Mouse (Mus musculus): ENCODE results near the gene Immp2l. TPM values are rescaled to one million over a fixed set of nuclear protein-coding genes. Genes with fewer than 3 reads are reported as not detected.

Immp2l gene
- polyA plus RNA-seq, 1 experiment from 2014 or later, result 12.8 TPM

DNA sequence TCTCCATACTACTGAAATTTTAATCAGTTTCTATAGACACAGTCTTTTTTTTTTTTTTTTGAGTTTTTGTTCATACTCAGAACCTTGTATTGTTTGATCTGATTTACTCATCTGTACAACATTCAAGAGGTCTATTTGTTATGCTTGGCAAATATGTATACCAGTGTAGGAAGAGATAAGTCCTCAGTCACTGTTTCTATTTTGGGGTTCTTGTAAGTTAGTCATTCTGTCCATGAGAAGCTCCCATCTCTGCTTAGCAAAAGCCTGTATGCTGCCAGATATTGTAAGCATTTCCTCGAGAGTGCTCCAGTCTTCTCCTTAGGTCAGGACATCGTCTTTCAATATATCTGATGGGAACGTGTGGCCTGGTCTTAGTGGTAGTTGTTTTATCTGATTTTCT, 168.9 kb downstream of the Immp2l start:
- Histone ChIP-seq H3K9ac (ENCODE audit: low read length) (no peak overlapping the region), H3K27ac (ENCODE audit: low read length) (no peak overlapping the region), H3K36me3 (ENCODE audit: control insufficient read depth, insufficient read depth, low read length) (no peaks in the 10 kb centered on the region), H3K9me3 (ENCODE audit: control insufficient read depth, low read length) (no peaks in the 10 kb centered on the region), H3K4me2 (ENCODE audit: low read depth, low read length) (no peak overlapping the region), H3K27me3 (ENCODE audit: control insufficient read depth, insufficient read depth, low read depth, low read length) (no peaks in the 10 kb centered on the region), H3K4me3 (ENCODE audit: low read length) (no peak overlapping the region), H3K4me1 (replicated peaks; ENCODE audit: control insufficient read depth, insufficient read depth, low read length) (no peaks in the 10 kb centered on the region)
- no peak for ATAC-seq (ENCODE audit: low read depth)
- WGBS, result 30% methylated on average over 3 of the region's 3 CpGs

DNA sequence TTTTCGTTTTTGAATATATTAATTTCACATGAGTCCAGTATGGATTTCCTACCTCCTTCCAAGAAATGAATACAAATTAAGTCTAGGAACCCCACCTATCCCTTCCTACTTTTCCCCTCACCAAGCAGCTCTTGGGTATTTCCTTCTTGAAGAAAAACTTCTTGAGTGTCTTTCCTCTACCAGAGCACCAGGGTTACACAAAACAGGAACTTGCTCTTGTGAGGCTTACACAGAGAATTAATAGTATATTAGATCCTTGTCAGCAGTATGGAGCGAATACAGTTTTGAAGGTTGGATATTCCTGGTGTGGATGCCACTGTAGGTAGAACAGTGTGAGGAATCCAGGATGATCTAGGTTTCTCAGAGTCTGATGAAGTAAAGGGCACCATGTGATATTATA, 172.5 kb downstream of the Immp2l start:
- no peaks in the 10 kb centered on the region for H3K9me3 ChIP-seq (ENCODE audit: control insufficient read depth, low read length)
- no peaks in the 10 kb centered on the region for H3K27me3 ChIP-seq (ENCODE audit: control insufficient read depth, insufficient read depth, low read depth, low read length)
- H3K4me1 ChIP-seq (replicated peaks; ENCODE audit: control insufficient read depth, insufficient read depth, low read length), result no peaks in the 10 kb centered on the region
- H3K27ac ChIP-seq (ENCODE audit: low read length), result no peak overlapping the region
- no peaks in the 10 kb centered on the region for H3K36me3 ChIP-seq (ENCODE audit: control insufficient read depth, insufficient read depth, low read length)
- no peak for ATAC-seq (ENCODE audit: low read depth)
- 86% methylated on average over 2 of the region's 2 CpGs for WGBS
- no peak overlapping the region for H3K9ac ChIP-seq (ENCODE audit: low read length)
- no peak overlapping the region for H3K4me3 ChIP-seq (ENCODE audit: low read length)
- no peak overlapping the region for H3K4me2 ChIP-seq (ENCODE audit: low read depth, low read length)

GRCm38 (mm10) chr12:41215186-41215585, 191.3 kb downstream of the Immp2l start:
- Histone ChIP-seq H3K9me3 (ENCODE audit: control insufficient read depth, low read length) (no peaks in the 10 kb centered on the region), H3K9ac (ENCODE audit: low read length) (no peak overlapping the region), H3K27ac (ENCODE audit: low read length) (no peak overlapping the region), H3K4me2 (ENCODE audit: low read depth, low read length) (no peak overlapping the region), H3K27me3 (ENCODE audit: control insufficient read depth, insufficient read depth, low read depth, low read length) (no peaks in the 10 kb centered on the region), H3K4me3 (ENCODE audit: low read length) (no peak overlapping the region), H3K36me3 (ENCODE audit: control insufficient read depth, insufficient read depth, low read length) (no peaks in the 10 kb centered on the region), H3K4me1 (replicated peaks; ENCODE audit: control insufficient read depth, insufficient read depth, low read length) (no peaks in the 10 kb centered on the region)
- 36% methylated on average over 1 of the region's 1 CpGs for WGBS
- peak; percentile 31; the same call in 1 of the 2 replicates for ATAC-seq (ENCODE audit: low read depth)

DNA sequence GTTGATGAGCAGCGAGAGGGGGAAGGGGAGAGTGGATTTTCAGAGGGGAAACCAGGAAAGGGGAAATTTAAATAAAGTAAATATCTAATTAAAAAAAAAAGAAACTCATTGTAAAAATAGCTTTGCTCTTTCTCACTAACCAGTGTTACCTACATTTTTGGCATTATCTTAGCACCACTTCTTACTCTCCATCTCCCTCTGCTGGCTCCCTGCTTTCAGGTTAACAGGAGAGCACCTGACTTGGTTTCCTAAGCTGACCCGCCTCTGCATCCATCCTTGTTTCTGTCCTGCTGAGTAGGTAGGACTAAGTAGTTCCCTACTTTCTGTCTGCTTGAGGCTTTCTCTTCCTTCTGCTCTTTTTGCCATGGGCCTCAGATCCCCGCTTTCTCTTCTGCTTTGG, 198.0 kb downstream of the Immp2l start:
- Histone ChIP-seq H3K4me2 (ENCODE audit: low read depth, low read length) (no peak overlapping the region), H3K36me3 (ENCODE audit: control insufficient read depth, insufficient read depth, low read length) (no peaks in the 10 kb centered on the region), H3K27me3 (ENCODE audit: control insufficient read depth, insufficient read depth, low read depth, low read length) (no peaks in the 10 kb centered on the region), H3K9me3 (ENCODE audit: control insufficient read depth, low read length) (no peaks in the 10 kb centered on the region), H3K4me1 (replicated peaks; ENCODE audit: control insufficient read depth, insufficient read depth, low read length) (no peaks in the 10 kb centered on the region), H3K9ac (ENCODE audit: low read length) (no peak overlapping the region), H3K4me3 (ENCODE audit: low read length) (no peak overlapping the region), H3K27ac (ENCODE audit: low read length) (no peak overlapping the region)
- WGBS, result 58% methylated on average over 3 of the region's 3 CpGs
- no peak for ATAC-seq (ENCODE audit: low read depth)

DNA sequence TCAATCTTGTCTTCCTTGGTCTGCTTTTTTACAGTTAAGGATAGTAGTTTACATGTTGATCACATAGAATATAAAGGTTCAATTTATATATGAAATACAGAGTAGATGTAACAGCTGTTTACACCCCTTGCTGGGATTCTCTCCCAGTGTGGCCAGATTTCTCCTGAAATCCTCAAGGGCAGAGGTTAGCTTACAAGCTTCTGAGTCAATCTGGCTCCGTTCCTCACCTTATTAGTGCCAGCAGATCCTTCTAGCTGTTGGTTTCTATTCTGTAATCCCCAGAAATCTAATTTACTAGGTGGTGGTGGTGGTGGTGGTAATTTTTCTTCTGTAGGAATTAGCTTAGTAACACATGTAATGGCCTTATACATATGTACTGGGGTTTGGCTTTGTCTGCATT, 199.8 kb downstream of the Immp2l start:
- no peak overlapping the region for H3K9ac ChIP-seq (ENCODE audit: low read length)
- H3K4me2 ChIP-seq (ENCODE audit: low read depth, low read length), result no peak overlapping the region
- H3K4me3 ChIP-seq (ENCODE audit: low read length), result no peak overlapping the region
- no peaks in the 10 kb centered on the region for H3K4me1 ChIP-seq (replicated peaks; ENCODE audit: control insufficient read depth, insufficient read depth, low read length)
- 67% methylated on average over 1 of the region's 1 CpGs for WGBS
- H3K36me3 ChIP-seq (ENCODE audit: control insufficient read depth, insufficient read depth, low read length), result no peaks in the 10 kb centered on the region
- H3K9me3 ChIP-seq (ENCODE audit: control insufficient read depth, low read length), result no peaks in the 10 kb centered on the region
- no peak for ATAC-seq (ENCODE audit: low read depth)
- H3K27ac ChIP-seq (ENCODE audit: low read length), result no peak overlapping the region
- no peaks in the 10 kb centered on the region for H3K27me3 ChIP-seq (ENCODE audit: control insufficient read depth, insufficient read depth, low read depth, low read length)

- no peaks in the 10 kb centered on the region for H3K4me1 ChIP-seq (replicated peaks; ENCODE audit: control insufficient read depth, insufficient read depth, low read length)
- H3K4me3 ChIP-seq (ENCODE audit: low read length), result no peak overlapping the region
- H3K4me2 ChIP-seq (ENCODE audit: low read depth, low read length), result no peak overlapping the region
- no peak overlapping the region for H3K9ac ChIP-seq (ENCODE audit: low read length)
- H3K9me3 ChIP-seq (ENCODE audit: control insufficient read depth, low read length), result no peaks in the 10 kb centered on the region
- ATAC-seq (ENCODE audit: low read depth), result no peak
- no peak overlapping the region for H3K27ac ChIP-seq (ENCODE audit: low read length)
- H3K36me3 ChIP-seq (ENCODE audit: control insufficient read depth, insufficient read depth, low read length), result no peaks in the 10 kb centered on the region
- 72% methylated on average over 4 of the region's 4 CpGs for WGBS
- H3K27me3 ChIP-seq (ENCODE audit: control insufficient read depth, insufficient read depth, low read depth, low read length), result no peaks in the 10 kb centered on the region
Measured at GRCm38 (mm10) chr12:41224538-41224937, 200.6 kb downstream of the Immp2l start.

GRCm38 (mm10) chr12:41231966-41232365, 208.1 kb downstream of the Immp2l start:
- no peaks in the 10 kb centered on the region for H3K27me3 ChIP-seq (ENCODE audit: control insufficient read depth, insufficient read depth, low read depth, low read length)
- no peaks in the 10 kb centered on the region for H3K4me1 ChIP-seq (replicated peaks; ENCODE audit: control insufficient read depth, insufficient read depth, low read length)
- H3K9ac ChIP-seq (ENCODE audit: low read length), result no peak overlapping the region
- ATAC-seq (ENCODE audit: low read depth), result no peak
- H3K4me3 ChIP-seq (ENCODE audit: low read length), result no peak overlapping the region
- 44% methylated on average over 2 of the region's 2 CpGs for WGBS
- no peak overlapping the region for H3K4me2 ChIP-seq (ENCODE audit: low read depth, low read length)
- H3K9me3 ChIP-seq (ENCODE audit: control insufficient read depth, low read length), result no peaks in the 10 kb centered on the region
- no peak overlapping the region for H3K27ac ChIP-seq (ENCODE audit: low read length)
- H3K36me3 ChIP-seq (ENCODE audit: control insufficient read depth, insufficient read depth, low read length), result no peaks in the 10 kb centered on the region

GRCm38 (mm10) chr12:41237880-41238279, 214.0 kb downstream of the Immp2l start:
- Histone ChIP-seq H3K36me3 (ENCODE audit: control insufficient read depth, insufficient read depth, low read length) (no peaks in the 10 kb centered on the region), H3K27me3 (ENCODE audit: control insufficient read depth, insufficient read depth, low read depth, low read length) (no peaks in the 10 kb centered on the region), H3K4me3 (ENCODE audit: low read length) (no peak overlapping the region), H3K4me2 (ENCODE audit: low read depth, low read length) (no peak overlapping the region), H3K27ac (ENCODE audit: low read length) (no peak overlapping the region), H3K9me3 (ENCODE audit: control insufficient read depth, low read length) (no peaks in the 10 kb centered on the region), H3K4me1 (replicated peaks; ENCODE audit: control insufficient read depth, insufficient read depth, low read length) (no peaks in the 10 kb centered on the region), H3K9ac (ENCODE audit: low read length) (no peak overlapping the region)
- 67% methylated on average over 3 of the region's 3 CpGs for WGBS
- no peak for ATAC-seq (ENCODE audit: low read depth)

DNA sequence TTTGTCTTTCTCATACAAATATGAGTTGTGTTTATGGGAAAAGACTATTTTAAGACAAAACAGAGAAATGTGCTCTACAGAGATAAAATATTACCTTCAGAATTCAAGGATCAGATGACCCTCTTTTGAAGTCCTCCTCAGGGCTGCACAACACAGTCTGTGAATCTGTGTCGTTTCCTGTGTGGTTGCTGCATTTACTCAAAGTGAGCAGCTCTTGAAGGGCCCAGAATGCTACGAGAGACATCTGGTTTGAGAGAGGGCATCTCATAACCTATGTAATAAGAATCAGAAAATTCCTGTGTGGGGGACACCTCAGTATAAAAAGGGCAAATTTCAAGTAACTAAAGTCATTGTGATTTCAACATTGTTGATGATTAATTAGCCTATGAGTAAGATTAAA, 217.3 kb downstream of the Immp2l start:
- Histone ChIP-seq H3K4me3 (ENCODE audit: low read length) (no peak overlapping the region), H3K9me3 (ENCODE audit: control insufficient read depth, low read length) (no peaks in the 10 kb centered on the region), H3K9ac (ENCODE audit: low read length) (no peak overlapping the region), H3K36me3 (ENCODE audit: control insufficient read depth, insufficient read depth, low read length) (no peaks in the 10 kb centered on the region), H3K4me1 (replicated peaks; ENCODE audit: control insufficient read depth, insufficient read depth, low read length) (no peaks in the 10 kb centered on the region), H3K27me3 (ENCODE audit: control insufficient read depth, insufficient read depth, low read depth, low read length) (no peaks in the 10 kb centered on the region), H3K4me2 (ENCODE audit: low read depth, low read length) (no peak overlapping the region), H3K27ac (ENCODE audit: low read length) (no peak overlapping the region)
- no peak for ATAC-seq (ENCODE audit: low read depth)
- WGBS, result 46% methylated on average over 2 of the region's 2 CpGs

GRCm38 (mm10) chr12:41248254-41248653, 224.4 kb downstream of the Immp2l start:
- 96% methylated on average over 1 of the region's 1 CpGs for WGBS
- Histone ChIP-seq H3K9ac (ENCODE audit: low read length) (no peak overlapping the region), H3K4me2 (ENCODE audit: low read depth, low read length) (no peak overlapping the region), H3K9me3 (ENCODE audit: control insufficient read depth, low read length) (no peaks in the 10 kb centered on the region), H3K27me3 (ENCODE audit: control insufficient read depth, insufficient read depth, low read depth, low read length) (no peaks in the 10 kb centered on the region), H3K4me3 (ENCODE audit: low read length) (no peak overlapping the region), H3K4me1 (replicated peaks; ENCODE audit: control insufficient read depth, insufficient read depth, low read length) (no peaks in the 10 kb centered on the region), H3K27ac (ENCODE audit: low read length) (no peak overlapping the region), H3K36me3 (ENCODE audit: control insufficient read depth, insufficient read depth, low read length) (no peaks in the 10 kb centered on the region)
- ATAC-seq (ENCODE audit: low read depth), result no peak

Measured in lung, embryonic 16.5 days (tissue).